Mouse (Mus musculus): Measurements from ENCODE around the gene Coro2a. TPM values are rescaled to one million over a fixed set of nuclear protein-coding genes. Genes with fewer than 3 reads are reported as not detected.
"Not testable (repeated sequence)": the region's sequence is repeated elsewhere in the genome, so short reads cannot be mapped to it uniquely, and the experiment has no call there.

Coro2a gene
- total and polyA plus RNA-seq, 3 experiments, result 0.39 to 2.1 (median 0.43) TPM

GRCm38 (mm10) chr4:46611181-46611580 is 9.2 kb upstream of the Coro2a start:
- peak; percentile 72 to 84 for DNase-seq
- no peak overlapping the region for H3K9ac ChIP-seq (ENCODE audit: low read depth, low read length)
- H3K27me3 ChIP-seq (ENCODE audit: control insufficient read depth, insufficient read depth, low read length), result no peaks in the 10 kb centered on the region; the same call in 1 of the 2 replicates
- 2% methylated on average over 4 of the region's 4 CpGs for WGBS
- H3K4me1 ChIP-seq (ENCODE audit: control insufficient read depth, insufficient read depth, low read length), result no peaks in the 10 kb centered on the region
- H3K36me3 ChIP-seq (ENCODE audit: control insufficient read depth, insufficient read depth, low read length), result no peaks in the 10 kb centered on the region
- H3K79me2 ChIP-seq (replicated peaks; ENCODE audit: control insufficient read depth, insufficient read depth, low read length), result no peaks in the 10 kb centered on the region
- H3K27ac ChIP-seq, result no peak overlapping the region
- no peak; the same call in 1 of the 2 replicates for TF ChIP-seq EP300 (IDR thresholded peaks at IDR 0.05; ENCODE audit: insufficient read depth, low read depth, low read length)
- TF ChIP-seq CTCF (IDR thresholded peaks at IDR 0.05), result peak; percentile 98
- intact Hi-C loops (cut with DNase I), result loop anchor here (1.0 to 5.0 kb wide), 3 partner anchors 46 to 426 kb away; no protein-coding TSS in a partner anchor
- no peak overlapping the region for H3K4me3 ChIP-seq

- Histone ChIP-seq H3K9ac (ENCODE audit: low read depth, low read length) (no peak overlapping the region), H3K79me2 (replicated peaks; ENCODE audit: control insufficient read depth, insufficient read depth, low read length) (no peaks in the 10 kb centered on the region), H3K27me3 (ENCODE audit: control insufficient read depth, insufficient read depth, low read length) (no peaks in the 10 kb centered on the region; the same call in 1 of the 2 replicates), H3K4me3 (no peak overlapping the region), H3K4me1 (ENCODE audit: control insufficient read depth, insufficient read depth, low read length) (no peaks in the 10 kb centered on the region), H3K27ac (no peak overlapping the region), H3K36me3 (ENCODE audit: control insufficient read depth, insufficient read depth, low read length) (no peaks in the 10 kb centered on the region)
- DNase-seq, result no peak
- intact Hi-C loops (cut with DNase I), result no loop called here
- no peak for TF ChIP-seq CTCF (IDR thresholded peaks at IDR 0.05)
- no peak for TF ChIP-seq EP300 (IDR thresholded peaks at IDR 0.05; ENCODE audit: insufficient read depth, low read depth, low read length)
- TF ChIP-seq POLR2A (IDR thresholded peaks at IDR 0.05; ENCODE audit: insufficient read depth, low read depth, low read length), result no peak
- 72% methylated on average over 3 of the region's 3 CpGs for WGBS
Measured at GRCm38 (mm10) chr4:46607601-46608000, 5.6 kb upstream of the Coro2a start.

GRCm38 (mm10) chr4:46605451-46605850 is 3.4 kb upstream of the Coro2a start:
- TF ChIP-seq POLR2A (IDR thresholded peaks at IDR 0.05; ENCODE audit: insufficient read depth, low read depth, low read length), result no peak
- TF ChIP-seq EP300 (IDR thresholded peaks at IDR 0.05; ENCODE audit: insufficient read depth, low read depth, low read length), result no peak
- no peak for TF ChIP-seq CTCF (IDR thresholded peaks at IDR 0.05)
- Histone ChIP-seq H3K27ac (no peak overlapping the region), H3K79me2 (replicated peaks; ENCODE audit: control insufficient read depth, insufficient read depth, low read length) (no peaks in the 10 kb centered on the region), H3K9ac (ENCODE audit: low read depth, low read length) (no peak overlapping the region), H3K4me1 (ENCODE audit: control insufficient read depth, insufficient read depth, low read length) (no peaks in the 10 kb centered on the region), H3K36me3 (ENCODE audit: control insufficient read depth, insufficient read depth, low read length) (no peaks in the 10 kb centered on the region), H3K27me3 (ENCODE audit: control insufficient read depth, insufficient read depth, low read length) (peaks cover 9% of the 10 kb centered on the region), H3K4me3 (no peak overlapping the region)
- 65% methylated on average over 11 of the region's 11 CpGs for WGBS
- intact Hi-C loops (cut with DNase I), result no loop called here
- DNase-seq, result no peak

GRCm38 (mm10) chr4:46602704-46603103 is 702 bp upstream of the Coro2a start:
- intact Hi-C loops (cut with DNase I), result loop anchor here (5.0 kb wide), 1 partner anchor 95 kb away; no protein-coding TSS in a partner anchor
- no peak overlapping the region for H3K9ac ChIP-seq (ENCODE audit: low read depth, low read length)
- no peak overlapping the region for H3K4me3 ChIP-seq
- H3K27me3 ChIP-seq (ENCODE audit: control insufficient read depth, insufficient read depth, low read length), result peaks cover 11% of the 10 kb centered on the region
- H3K79me2 ChIP-seq (replicated peaks; ENCODE audit: control insufficient read depth, insufficient read depth, low read length), result no peaks in the 10 kb centered on the region
- H3K27ac ChIP-seq, result no peak overlapping the region
- no peak for DNase-seq
- 72% methylated on average over 7 of the region's 7 CpGs for WGBS
- no peaks in the 10 kb centered on the region for H3K36me3 ChIP-seq (ENCODE audit: control insufficient read depth, insufficient read depth, low read length)
- TF ChIP-seq EP300 (IDR thresholded peaks at IDR 0.05; ENCODE audit: insufficient read depth, low read depth, low read length) (no peak), POLR2A (IDR thresholded peaks at IDR 0.05; ENCODE audit: insufficient read depth, low read depth, low read length) (no peak), CTCF (IDR thresholded peaks at IDR 0.05) (no peak)
- no peaks in the 10 kb centered on the region for H3K4me1 ChIP-seq (ENCODE audit: control insufficient read depth, insufficient read depth, low read length)

GRCm38 (mm10) chr4:46601258-46601843 is 651 bp downstream of the Coro2a start:
- Histone ChIP-seq H3K9ac (ENCODE audit: low read depth, low read length) (peak overlapping the region; percentile 55), H3K27ac (no peak overlapping the region), H3K4me3 (peak overlapping the region; percentile 36; the same call in 1 of the 2 replicates), H3K27me3 (ENCODE audit: control insufficient read depth, insufficient read depth, low read length) (peaks cover 11% of the 10 kb centered on the region), H3K36me3 (ENCODE audit: control insufficient read depth, insufficient read depth, low read length) (no peaks in the 10 kb centered on the region), H3K79me2 (replicated peaks; ENCODE audit: control insufficient read depth, insufficient read depth, low read length) (no peaks in the 10 kb centered on the region), H3K4me1 (ENCODE audit: control insufficient read depth, insufficient read depth, low read length) (no peaks in the 10 kb centered on the region)
- intact Hi-C loops (cut with DNase I), result loop anchor here (5.0 kb wide), 1 partner anchor 94 kb away; no protein-coding TSS in a partner anchor
- 1% methylated on average over 47 of the region's 52 CpGs for WGBS
- DNase-seq, result no peak
- TF ChIP-seq CTCF (IDR thresholded peaks at IDR 0.05), result no peak
- TF ChIP-seq EP300 (IDR thresholded peaks at IDR 0.05; ENCODE audit: insufficient read depth, low read depth, low read length), result no peak
- no peak for TF ChIP-seq POLR2A (IDR thresholded peaks at IDR 0.05; ENCODE audit: insufficient read depth, low read depth, low read length)

GRCm38 (mm10) chr4:46600473-46601257 is 1.3 kb downstream of the Coro2a start:
- no peak overlapping the region; the same call in 1 of the 2 replicates for H3K4me3 ChIP-seq
- DNase-seq, result no peak
- 41% methylated on average over 20 of the region's 20 CpGs for WGBS
- H3K27ac ChIP-seq, result no peak overlapping the region
- H3K9ac ChIP-seq (ENCODE audit: low read depth, low read length), result no peak overlapping the region; the same call in 1 of the 2 replicates
- no peaks in the 10 kb centered on the region for H3K79me2 ChIP-seq (replicated peaks; ENCODE audit: control insufficient read depth, insufficient read depth, low read length)
- intact Hi-C loops (cut with DNase I), result loop anchor here (5.0 kb wide), 1 partner anchor 93 kb away; no protein-coding TSS in a partner anchor
- no peaks in the 10 kb centered on the region for H3K4me1 ChIP-seq (ENCODE audit: control insufficient read depth, insufficient read depth, low read length)
- peaks cover 14% of the 10 kb centered on the region for H3K27me3 ChIP-seq (ENCODE audit: control insufficient read depth, insufficient read depth, low read length)
- no peak for TF ChIP-seq CTCF (IDR thresholded peaks at IDR 0.05)
- TF ChIP-seq POLR2A (IDR thresholded peaks at IDR 0.05; ENCODE audit: insufficient read depth, low read depth, low read length), result no peak
- TF ChIP-seq EP300 (IDR thresholded peaks at IDR 0.05; ENCODE audit: insufficient read depth, low read depth, low read length), result no peak
- H3K36me3 ChIP-seq (ENCODE audit: control insufficient read depth, insufficient read depth, low read length), result no peaks in the 10 kb centered on the region

- H3K27me3 ChIP-seq (ENCODE audit: control insufficient read depth, insufficient read depth, low read length), result peaks cover 14% of the 10 kb centered on the region
- H3K27ac ChIP-seq; H3K79me2 ChIP-seq (replicated peaks; ENCODE audit: control insufficient read depth, insufficient read depth, low read length); H3K9ac ChIP-seq (ENCODE audit: low read depth, low read length); H3K36me3 ChIP-seq (ENCODE audit: control insufficient read depth, insufficient read depth, low read length); DNase-seq; H3K4me3 ChIP-seq; H3K4me1 ChIP-seq (ENCODE audit: control insufficient read depth, insufficient read depth, low read length): not testable (repeated sequence)
- intact Hi-C loops (cut with DNase I), result loop anchor here (5.0 kb wide), 1 partner anchor 92 kb away; no protein-coding TSS in a partner anchor
- WGBS, result 77% methylated on average over 12 of the region's 12 CpGs
Measured at GRCm38 (mm10) chr4:46599609-46600008, 2.4 kb downstream of the Coro2a start.

All from heart, adult 2 months (tissue).